Mouse (Mus musculus): ENCODE data around the gene Arhgap32.

Gene Arhgap32

GRCm38 (mm10) chr9:32192295-32193073, 76.5 kb downstream of the Arhgap32 start:
- DNase-seq (ENCODE audit: low spot score in 2 of 2), result no peak

- no peak for DNase-seq (ENCODE audit: low spot score in 2 of 2)
These were observed 88.6 kb downstream of the Arhgap32 start for GRCm38 (mm10) chr9:32204450-32204990.

GRCm38 (mm10) chr9:32207133-32207532, 91.2 kb downstream of the Arhgap32 start:
- no peak for DNase-seq (ENCODE audit: low spot score in 2 of 2)

- DNase-seq (ENCODE audit: low spot score in 2 of 2), result no peak
These were observed 92.1 kb downstream of the Arhgap32 start for GRCm38 (mm10) chr9:32208071-32208470.

GRCm38 (mm10) chr9:32216820-32217567, 101.1 kb downstream of the Arhgap32 start:
- no peak for DNase-seq (ENCODE audit: low spot score in 2 of 2)

- DNase-seq (ENCODE audit: low spot score in 2 of 2), result peak; percentile 24 to 25
These were observed 103.5 kb downstream of the Arhgap32 start for GRCm38 (mm10) chr9:32219400-32219799.

- DNase-seq (ENCODE audit: low spot score in 2 of 2), result no peak
These were observed 106.2 kb downstream of the Arhgap32 start for GRCm38 (mm10) chr9:32222184-32222583.

GRCm38 (mm10) chr9:32223739-32224529, 108.0 kb downstream of the Arhgap32 start:
- DNase-seq (ENCODE audit: low spot score in 2 of 2), result no peak

- DNase-seq (ENCODE audit: low spot score in 2 of 2), result no peak
These were observed 109.0 kb downstream of the Arhgap32 start for GRCm38 (mm10) chr9:32224937-32225336.

GRCm38 (mm10) chr9:32225584-32225983, 109.6 kb downstream of the Arhgap32 start:
- no peak for DNase-seq (ENCODE audit: low spot score in 2 of 2)

GRCm38 (mm10) chr9:32227034-32227433, 111.1 kb downstream of the Arhgap32 start:
- DNase-seq (ENCODE audit: low spot score in 2 of 2), result peak in 1 of 2 experiments; percentile 16

GRCm38 (mm10) chr9:32233593-32233992, 117.7 kb downstream of the Arhgap32 start:
- DNase-seq (ENCODE audit: low spot score in 2 of 2), result no peak

GRCm38 (mm10) chr9:32234767-32235489, 119.0 kb downstream of the Arhgap32 start:
- DNase-seq (ENCODE audit: low spot score in 2 of 2), result no peak

GRCm38 (mm10) chr9:32238899-32239298, 123.0 kb downstream of the Arhgap32 start:
- no peak for DNase-seq (ENCODE audit: low spot score in 2 of 2)

GRCm38 (mm10) chr9:32239427-32239826, 123.5 kb downstream of the Arhgap32 start:
- no peak for DNase-seq (ENCODE audit: low spot score in 2 of 2)

GRCm38 (mm10) chr9:32240449-32240848, 124.5 kb downstream of the Arhgap32 start:
- no peak for DNase-seq (ENCODE audit: low spot score in 2 of 2)

GRCm38 (mm10) chr9:32241637-32242199, 125.8 kb downstream of the Arhgap32 start:
- no peak for DNase-seq (ENCODE audit: low spot score in 2 of 2)

- DNase-seq (ENCODE audit: low spot score in 2 of 2), result no peak
These were observed 127.1 kb downstream of the Arhgap32 start for GRCm38 (mm10) chr9:32242921-32243617.

- no peak for DNase-seq (ENCODE audit: low spot score in 2 of 2)
These were observed 129.3 kb downstream of the Arhgap32 start for GRCm38 (mm10) chr9:32245237-32245636.

- no peak for DNase-seq (ENCODE audit: low spot score in 2 of 2)
These were observed 130.3 kb downstream of the Arhgap32 start for GRCm38 (mm10) chr9:32246123-32246716.

Measured in heart, adult 9 months (tissue).